In the genomic region with DNA sequence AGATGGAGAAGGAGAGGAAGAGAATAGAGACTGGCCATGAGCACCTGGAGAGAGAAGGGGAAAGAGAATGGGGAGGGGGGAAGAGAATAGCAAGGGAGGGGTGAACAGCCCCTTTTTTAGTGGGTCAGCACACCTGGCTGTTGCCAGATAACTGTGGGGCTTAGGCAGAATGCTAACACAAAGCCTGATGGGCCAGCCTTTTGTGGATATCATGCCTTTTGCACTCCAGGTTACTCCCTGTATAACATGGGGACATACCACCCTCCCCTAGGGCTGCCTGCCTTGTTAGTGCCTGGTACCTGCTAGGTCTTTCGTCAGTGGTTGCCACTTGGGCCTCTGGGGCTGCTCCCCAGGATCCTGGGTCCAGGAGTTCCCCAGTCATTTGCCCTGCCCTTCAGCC, we compare ENCODE assay signal across 24 mouse cellular contexts. TPM values are rescaled to one million over a fixed set of nuclear protein-coding genes. Genes with fewer than 3 reads are reported as not detected.
DNase-seq lines count a peak whose midpoint lies in the region; ATAC-seq and TF ChIP-seq lines count a peak whose summit lies in the region.
"Had no signal": no experiment of that assay in that cellular context is flagged by ENCODE, and none has a peak within 500 bp of the region (broad histone marks: within the 10 kb centered on the region; RNA-seq: fewer than 3 reads in every experiment).

No protein-coding gene starts in this region.

- H3K36me3 ChIP-seq in hindbrain, embryonic 13.5 days = no peaks in the 10 kb centered on the region
- H3K36me3 ChIP-seq in hindbrain, embryonic 11.5 days (ENCODE audit: control insufficient read depth, insufficient read depth, low read length) = no peaks in the 10 kb centered on the region
- no peaks in the 10 kb centered on the region for H3K36me3 ChIP-seq in liver, embryonic 15.5 days (replicated peaks)
- H3K36me3 ChIP-seq in small intestine, adult 2 months (ENCODE audit: control insufficient read depth, insufficient read depth, low read length) = no peaks in the 10 kb centered on the region
- H3K36me3 ChIP-seq: embryonic facial prominence, embryonic 13.5 days; forebrain, embryonic 10.5 days; forebrain, embryonic 15.5 days; G1E; midbrain, embryonic 13.5 days; neural tube, embryonic 15.5 days had no signal

- no peak for TF ChIP-seq CTCF in small intestine, adult 2 months (IDR thresholded peaks at IDR 0.05; ENCODE audit: extremely low read depth, insufficient read length, insufficient replicate concordance, low read depth, low read length)

- H3K4me2 ChIP-seq in hindbrain, embryonic 13.5 days = no peak overlapping the region
- no peak overlapping the region for H3K4me2 ChIP-seq in hindbrain, embryonic 11.5 days (replicated peaks; ENCODE audit: low read depth, low read length)
- H3K4me2 ChIP-seq in liver, embryonic 15.5 days = no peak overlapping the region
- H3K4me2 ChIP-seq: embryonic facial prominence, embryonic 13.5 days; forebrain, embryonic 15.5 days; midbrain, embryonic 13.5 days; neural tube, embryonic 15.5 days had no signal

- H3K4me3 ChIP-seq in hindbrain, embryonic 13.5 days = no peak overlapping the region
- no peak overlapping the region for H3K4me3 ChIP-seq in hindbrain, embryonic 11.5 days (ENCODE audit: low read depth, low read length)
- H3K4me3 ChIP-seq in liver, embryonic 15.5 days (replicated peaks) = no peak overlapping the region
- H3K4me3 ChIP-seq in small intestine, adult 2 months (ENCODE audit: low read depth, low read length) = peak overlapping the region; percentile 29
- H3K4me3 ChIP-seq: embryonic facial prominence, embryonic 13.5 days; forebrain, embryonic 10.5 days; forebrain, embryonic 15.5 days; midbrain, embryonic 13.5 days; neural tube, embryonic 15.5 days had no signal

- no peak for TF ChIP-seq POLR2A in small intestine, adult 2 months (IDR thresholded peaks at IDR 0.05; ENCODE audit: low read depth, low read length)

- no peak for DNase-seq in hindbrain, embryonic 11.5 days (ENCODE audit: low spot score)
- DNase-seq in liver (no peak), R1 (ENCODE audit: low read depth, low spot score) (peak; percentile 74)
- DNase-seq in spleen, postnatal 36 days (ENCODE audit: low spot score in 2 of 2) = no peak
- DNase-seq: cerebellum, adult 18-20 months; cerebellum, postnatal 10 days; heart, postnatal 4 days; left cerebral cortex, postnatal 4 days; retina, postnatal 1 day; right cerebral cortex, postnatal 14 days; thymus, adult 18-20 months; thymus, postnatal 36 days had no signal

- no peaks in the 10 kb centered on the region for H3K9me3 ChIP-seq in hindbrain, embryonic 13.5 days
- no peaks in the 10 kb centered on the region for H3K9me3 ChIP-seq in hindbrain, embryonic 11.5 days (ENCODE audit: control insufficient read depth, low read length)
- H3K9me3 ChIP-seq in liver, embryonic 15.5 days (replicated peaks) = no peaks in the 10 kb centered on the region
- H3K9me3 ChIP-seq: embryonic facial prominence, embryonic 13.5 days; forebrain, embryonic 10.5 days; forebrain, embryonic 15.5 days; G1E; midbrain, embryonic 13.5 days; neural tube, embryonic 15.5 days had no signal

- no peaks in the 10 kb centered on the region for H3K4me1 ChIP-seq in hindbrain, embryonic 13.5 days (replicated peaks)
- H3K4me1 ChIP-seq in hindbrain, embryonic 11.5 days (replicated peaks; ENCODE audit: control insufficient read depth, insufficient read depth, low read length) = no peaks in the 10 kb centered on the region
- peaks cover 17% of the 10 kb centered on the region for H3K4me1 ChIP-seq in liver, embryonic 15.5 days (replicated peaks)
- H3K4me1 ChIP-seq in small intestine, adult 2 months (ENCODE audit: control insufficient read depth, insufficient read depth, insufficient read length, low read length) = peaks cover 46% of the 10 kb centered on the region
- H3K4me1 ChIP-seq: midbrain, embryonic 13.5 days; neural tube, embryonic 15.5 days had no signal

- H3K27me3 ChIP-seq in hindbrain, embryonic 13.5 days = no peaks in the 10 kb centered on the region; the same call in 1 of the 2 replicates
- no peaks in the 10 kb centered on the region for H3K27me3 ChIP-seq in hindbrain, embryonic 11.5 days (ENCODE audit: control insufficient read depth, insufficient read depth, low read length)
- H3K27me3 ChIP-seq in liver, embryonic 15.5 days = peaks cover 5% of the 10 kb centered on the region; the same call in 1 of the 2 replicates
- H3K27me3 ChIP-seq in small intestine, adult 2 months (ENCODE audit: control insufficient read depth, insufficient read depth, low read length) = no peaks in the 10 kb centered on the region
- H3K27me3 ChIP-seq: embryonic facial prominence, embryonic 13.5 days; forebrain, embryonic 15.5 days; midbrain, embryonic 13.5 days; neural tube, embryonic 15.5 days had no signal

- 0 out of 2 replicates have a peak overlapping the region, but pooled peaks have one; percentile 24 for H3K9ac ChIP-seq in hindbrain, embryonic 13.5 days
- H3K9ac ChIP-seq in hindbrain, embryonic 11.5 days (ENCODE audit: low read depth, low read length) = no peak overlapping the region
- no peak overlapping the region for H3K9ac ChIP-seq in liver, embryonic 15.5 days
- H3K9ac ChIP-seq: embryonic facial prominence, embryonic 13.5 days; forebrain, embryonic 15.5 days; midbrain, embryonic 13.5 days; neural tube, embryonic 15.5 days had no signal

- H3K27ac ChIP-seq in hindbrain, embryonic 13.5 days = no peak overlapping the region
- no peak overlapping the region for H3K27ac ChIP-seq in hindbrain, embryonic 11.5 days (ENCODE audit: low read depth, low read length)
- 0 out of 2 replicates have a peak overlapping the region, but pooled peaks have one; percentile 14 for H3K27ac ChIP-seq in liver, embryonic 15.5 days (replicated peaks)
- peak overlapping the region; percentile 83 for H3K27ac ChIP-seq in small intestine, adult 2 months (ENCODE audit: insufficient read depth, low read depth, low read length)
- H3K27ac ChIP-seq: embryonic facial prominence, embryonic 13.5 days; forebrain, embryonic 10.5 days; forebrain, embryonic 15.5 days; macrophage; midbrain, embryonic 13.5 days; neural tube, embryonic 15.5 days had no signal

- no peak for ATAC-seq in hindbrain, embryonic 13.5 days (ENCODE audit: low FRiP score)
- no peak for ATAC-seq in hindbrain, embryonic 11.5 days (ENCODE audit: low FRiP score)
- ATAC-seq in liver, embryonic 15.5 days (ENCODE audit: insufficient read depth) = no peak
- ATAC-seq: CD4-positive, CD25-positive, alpha-beta regulatory T cell, adult 4 months; forebrain, embryonic 15.5 days; hindbrain, embryonic 16.5 days; midbrain, embryonic 13.5 days had no signal

- 71% methylated on average over 1 of the region's 1 CpGs for WGBS in hindbrain, embryonic 13.5 days
- 100% methylated on average over 1 of the region's 1 CpGs for WGBS in hindbrain, embryonic 11.5 days
- 43% methylated on average over 1 of the region's 1 CpGs for WGBS in liver, embryonic 15.5 days (ENCODE audit: insufficient replicate concordance)
- 78% methylated on average over 1 of the region's 1 CpGs for WGBS in small intestine, adult 2 months

RNA-seq across cellular contexts. Expression of a gene that starts 32.4 kb away (rescaled TPM):
- 19.2 and 19.7 TPM in 2 replicates for polyA plus RNA-seq in hindbrain, embryonic 13.5 days (2015; fragmentation: Nextera tagmentation; extraction: Ambion mirVana)
- polyA plus RNA-seq in hindbrain, embryonic 11.5 days (2014; fragmentation: Nextera tagmentation; extraction: Ambion mirVana) = 17.6 and 22.0 TPM in 2 replicates
- 4.7 and 5.6 TPM in 2 replicates for polyA plus RNA-seq in liver, embryonic 15.5 days (2015; fragmentation: Nextera tagmentation; extraction: Ambion mirVana)
- polyA plus RNA-seq in small intestine, adult 2 months (2012; rRNA removed) = 30.8 and 56.0 TPM in 2 replicates

RNA-seq across cellular contexts. Expression of a gene that starts 35.1 kb away (rescaled TPM):
- polyA plus RNA-seq in hindbrain, embryonic 13.5 days (2015; fragmentation: Nextera tagmentation; extraction: Ambion mirVana) = 41.0 and 43.3 TPM in 2 replicates
- 29.1 and 31.1 TPM in 2 replicates for polyA plus RNA-seq in hindbrain, embryonic 11.5 days (2014; fragmentation: Nextera tagmentation; extraction: Ambion mirVana)
- polyA plus RNA-seq in liver, embryonic 15.5 days (2015; fragmentation: Nextera tagmentation; extraction: Ambion mirVana) = 1.7 and 1.9 TPM in 2 replicates
- polyA plus RNA-seq in small intestine, adult 2 months (2012; rRNA removed) = 55.3 and 108 TPM in 2 replicates
- polyA plus RNA-seq: G1E had no signal

RNA-seq across cellular contexts. Expression of a gene that starts 47.6 kb away (rescaled TPM):
- 0.25 and 0.43 TPM in 2 replicates for polyA plus RNA-seq in hindbrain, embryonic 13.5 days (2015; fragmentation: Nextera tagmentation; extraction: Ambion mirVana)
- 0.33 and 0.52 TPM in 2 replicates for polyA plus RNA-seq in hindbrain, embryonic 11.5 days (2014; fragmentation: Nextera tagmentation; extraction: Ambion mirVana)
- 4.4 and 4.6 TPM in 2 replicates for polyA plus RNA-seq in liver, embryonic 15.5 days (2015; fragmentation: Nextera tagmentation; extraction: Ambion mirVana)
- 46.5 and 61.9 TPM in 2 replicates for polyA plus RNA-seq in small intestine, adult 2 months (2012; rRNA removed)
- polyA plus RNA-seq: CD4-positive, CD25-positive, alpha-beta regulatory T cell, adult 4 months; G1E had no signal

RNA-seq across cellular contexts. Expression of a gene that starts 52.8 kb away (rescaled TPM):
- polyA plus RNA-seq in hindbrain, embryonic 13.5 days (2015; fragmentation: Nextera tagmentation; extraction: Ambion mirVana) = 0.26 TPM in 1 of 2 replicates, not detected in the other
- not detected in 2 replicates for polyA plus RNA-seq in hindbrain, embryonic 11.5 days (2014; fragmentation: Nextera tagmentation; extraction: Ambion mirVana)
- 0.07 TPM in 1 of 2 replicates, not detected in the other for polyA plus RNA-seq in liver, embryonic 15.5 days (2015; fragmentation: Nextera tagmentation; extraction: Ambion mirVana)
- 11.2 and 25.3 TPM in 2 replicates for polyA plus RNA-seq in small intestine, adult 2 months (2012; rRNA removed)
- polyA plus RNA-seq: CD4-positive, CD25-positive, alpha-beta regulatory T cell, adult 4 months; embryonic facial prominence, embryonic 13.5 days; forebrain, embryonic 10.5 days; G1E had no signal

Comparison
In these comparisons a context has a peak if more than half of its experiments do, and no peak if none do; other contexts are left out.
1. H3K27ac ChIP-seq: peak in liver, embryonic 15.5 days (single experiment) and small intestine, adult 2 months (single experiment); none in hindbrain, embryonic 13.5 days (single experiment) and hindbrain, embryonic 11.5 days (single experiment).
2. RNA of a gene that starts 35.1 kb away (polyA plus RNA-seq): 55.3 to 108 TPM in small intestine, adult 2 months, 41.0 to 43.3 TPM in hindbrain, embryonic 13.5 days and 29.1 to 31.1 TPM in hindbrain, embryonic 11.5 days; 1.7 to 1.9 TPM in liver, embryonic 15.5 days; every median in the first group is over 10 times any median in the second.